ENCODE assay signal across 8 mouse cellular contexts in the genomic region with DNA sequence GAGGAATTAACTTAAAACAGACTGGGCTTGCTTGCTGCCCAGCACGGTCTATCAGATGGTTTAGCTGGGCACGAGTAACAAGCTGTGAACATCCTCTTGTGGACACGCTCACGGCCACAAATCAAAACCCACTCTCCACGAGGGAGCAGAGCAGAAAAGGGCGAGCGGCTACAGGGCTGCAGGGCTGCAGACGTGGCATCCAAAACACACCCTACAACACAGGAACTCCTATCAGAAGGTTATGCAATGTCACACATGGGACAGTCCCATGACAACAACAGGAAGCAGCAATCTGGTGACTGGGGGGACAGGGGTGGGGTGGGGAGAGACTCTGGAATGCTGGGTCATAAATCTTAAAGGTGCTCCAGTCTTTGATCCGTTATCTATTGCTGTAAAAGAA. TPM values are rescaled to one million over a fixed set of nuclear protein-coding genes. Genes with fewer than 3 reads are reported as not detected.
DNase-seq lines count a peak whose midpoint lies in the region.

No protein-coding gene starts in this region.

- peak; percentile 40 for DNase-seq in adrenal gland, adult 2 months
- DNase-seq in adrenal gland, adult 18-20 months (ENCODE audit: low spot score in 2 of 2) = no peak
- peak; percentile 99 for DNase-seq in heart, adult 11 months
- DNase-seq in kidney, adult 9 months = peak; percentile 61
- DNase-seq in lung, postnatal 25 days (ENCODE audit: low spot score) = peak; percentile 58
- no peak for DNase-seq in spleen, postnatal 10 days (ENCODE audit: low spot score in 2 of 2)
- DNase-seq in right cerebral cortex, postnatal 10 days (ENCODE audit: low spot score in 2 of 2) = no peak
- DNase-seq in adrenal gland, postnatal 4 days (ENCODE audit: low spot score in 2 of 2) = no peak

RNA-seq across cellular contexts. Expression of a gene that starts 10.1 kb away (rescaled TPM):
- total RNA-seq in adrenal gland, adult 2 months (2021) = 10 to 100 TPM; 43.3 to 75.5 TPM
- 29.1 and 31.3 TPM in 2 replicates for polyA plus RNA-seq in adrenal gland, adult 2 months (2012; rRNA removed)
- total RNA-seq in adrenal gland, adult 18-20 months (2021) = 10 to 100 TPM; 43.9 to 56.3 TPM
- total RNA-seq in adrenal gland, postnatal 4 days (2021) = 100 to 1,000 TPM in 1 of 2 experiments, 10 to 100 TPM in 1; 99.1 to 105 TPM

Comparison
In these comparisons a context has a peak if more than half of its experiments do, and no peak if none do; other contexts are left out.
1. DNase-seq: peak in adrenal gland, adult 2 months (single experiment), heart, adult 11 months (single experiment), kidney, adult 9 months (single experiment) and lung, postnatal 25 days (single experiment); none in adrenal gland, adult 18-20 months (0 of 2), spleen, postnatal 10 days (0 of 2), right cerebral cortex, postnatal 10 days (0 of 2) and adrenal gland, postnatal 4 days (0 of 2).